ENCODE assay signal across 14 mouse cellular contexts in genomic region chr9:120487076-120487475, GRCm38 (mm10). TPM values are rescaled to one million over a fixed set of nuclear protein-coding genes. Genes with fewer than 3 reads are reported as not detected.
"Had no signal": no experiment of that assay in that cellular context is flagged by ENCODE, and none has a peak within 500 bp of the region (broad histone marks: within the 10 kb centered on the region; RNA-seq: fewer than 3 reads in every experiment).

No protein-coding gene starts in this region.

- H3K36me3 ChIP-seq: limb, embryonic 13.5 days; midbrain, embryonic 12.5 days; neural tube, embryonic 15.5 days had no signal

- H3K27me3 ChIP-seq: limb, embryonic 13.5 days; midbrain, embryonic 12.5 days; neural tube, embryonic 15.5 days had no signal

- H3K4me2 ChIP-seq: limb, embryonic 13.5 days; midbrain, embryonic 12.5 days; neural tube, embryonic 15.5 days had no signal

- H3K27ac ChIP-seq: limb, embryonic 13.5 days; liver, embryonic 14.5 days; midbrain, embryonic 12.5 days; neural tube, embryonic 15.5 days had no signal

- H3K4me1 ChIP-seq: midbrain, embryonic 12.5 days had no signal

- H3K4me3 ChIP-seq: limb, embryonic 13.5 days; midbrain, embryonic 12.5 days; neural tube, embryonic 15.5 days had no signal

- ATAC-seq: lung, postnatal 0 days; midbrain, embryonic 16.5 days had no signal

- DNase-seq: kidney, postnatal 10 days; left cerebral cortex, postnatal 4 days; lung, adult 18-20 months; lung, postnatal 4 days; right cerebral cortex, postnatal 4 days; spleen, adult 18-20 months; thymus, postnatal 36 days had no signal

- H3K9me3 ChIP-seq: limb, embryonic 13.5 days; midbrain, embryonic 12.5 days; neural tube, embryonic 15.5 days had no signal

- H3K9ac ChIP-seq: limb, embryonic 13.5 days; liver, embryonic 14.5 days; midbrain, embryonic 12.5 days; neural tube, embryonic 15.5 days had no signal

RNA-seq across cellular contexts. Expression of gene Entpd3, which starts 52.5 kb away (rescaled TPM):
- total RNA-seq: liver, adult 2 months had no signal
- polyA plus RNA-seq: liver, adult 2 months had no signal
